Mouse (Mus musculus): Measurements from ENCODE around the gene Sergef. TPM values are rescaled to one million over a fixed set of nuclear protein-coding genes. Genes with fewer than 3 reads are reported as not detected.

Gene Sergef
- total RNA-seq, 2 experiments from 2014 or later = 3.0 to 4.7 TPM

GRCm38 (mm10) chr7:46548124-46548523 is 91.5 kb downstream of the Sergef start:
- intact Hi-C loops (cut with DNase I) = no loop called here
- DNase-seq = no peak

GRCm38 (mm10) chr7:46547642-46548041 is 92.0 kb downstream of the Sergef start:
- no peak for DNase-seq

GRCm38 (mm10) chr7:46546539-46546938 is 93.1 kb downstream of the Sergef start:
- intact Hi-C loops (cut with DNase I) = no loop called here
- DNase-seq = no peak

More at GRCm38 (mm10) chr7:46547642-46548041, 92.0 kb downstream of the Sergef start:
- intact Hi-C loops (cut with DNase I) = no loop called here

- intact Hi-C loops (cut with DNase I) = no loop called here
- DNase-seq = no peak
Measured at GRCm38 (mm10) chr7:46544195-46544641, 95.4 kb downstream of the Sergef start.

- DNase-seq = no peak
- intact Hi-C loops (cut with DNase I) = no loop called here
Measured at GRCm38 (mm10) chr7:46542117-46542516, 97.5 kb downstream of the Sergef start.

GRCm38 (mm10) chr7:46540616-46541015 is 99.0 kb downstream of the Sergef start:
- DNase-seq = no peak
- intact Hi-C loops (cut with DNase I) = no loop called here

- intact Hi-C loops (cut with DNase I) = loop anchor here (10.0 kb wide), 1 partner anchor 142 kb away; the partner anchor contains the start of gene Kcnc1
- no peak for DNase-seq
Measured at GRCm38 (mm10) chr7:46536456-46537097, 103.0 kb downstream of the Sergef start.

- intact Hi-C loops (cut with DNase I) = loop anchor here (10.0 kb wide), 1 partner anchor 141 kb away; the partner anchor contains the start of gene Kcnc1
Measured at GRCm38 (mm10) chr7:46535429-46535799, 104.2 kb downstream of the Sergef start.

GRCm38 (mm10) chr7:46534767-46535428 is 104.7 kb downstream of the Sergef start:
- intact Hi-C loops (cut with DNase I) = loop anchor here (10.0 kb wide), 1 partner anchor 140 kb away; the partner anchor contains the start of gene Kcnc1
- DNase-seq = no peak

More at GRCm38 (mm10) chr7:46535429-46535799, 104.2 kb downstream of the Sergef start:
- DNase-seq = no peak

GRCm38 (mm10) chr7:46533518-46533917 is 106.1 kb downstream of the Sergef start:
- intact Hi-C loops (cut with DNase I) = loop anchor here (10.0 kb wide), 1 partner anchor 139 kb away; the partner anchor contains the start of gene Kcnc1

GRCm38 (mm10) chr7:46531345-46531744 is 108.3 kb downstream of the Sergef start:
- no peak for DNase-seq
- intact Hi-C loops (cut with DNase I) = loop anchor here (10.0 kb wide), 1 partner anchor 137 kb away; the partner anchor contains the start of gene Kcnc1

More at GRCm38 (mm10) chr7:46533518-46533917, 106.1 kb downstream of the Sergef start:
- DNase-seq = no peak

- intact Hi-C loops (cut with DNase I) = loop anchor here (10.0 kb wide), 1 partner anchor 135 kb away; the partner anchor contains the start of gene Kcnc1
Measured at GRCm38 (mm10) chr7:46529930-46530329, 109.7 kb downstream of the Sergef start.

GRCm38 (mm10) chr7:46529259-46529658 is 110.3 kb downstream of the Sergef start:
- no peak for DNase-seq
- intact Hi-C loops (cut with DNase I) = no loop called here

More at GRCm38 (mm10) chr7:46529930-46530329, 109.7 kb downstream of the Sergef start:
- DNase-seq = no peak

- intact Hi-C loops (cut with DNase I) = no loop called here
- no peak for DNase-seq
Measured at GRCm38 (mm10) chr7:46526665-46527154, 112.9 kb downstream of the Sergef start.

GRCm38 (mm10) chr7:46523215-46523614 is 116.4 kb downstream of the Sergef start:
- no peak for DNase-seq
- intact Hi-C loops (cut with DNase I) = no loop called here

GRCm38 (mm10) chr7:46521794-46522193 is 117.8 kb downstream of the Sergef start:
- DNase-seq = no peak
- intact Hi-C loops (cut with DNase I) = no loop called here

GRCm38 (mm10) chr7:46519148-46519547 is 120.5 kb downstream of the Sergef start:
- no peak for DNase-seq
- intact Hi-C loops (cut with DNase I) = no loop called here

GRCm38 (mm10) chr7:46517158-46517557 is 122.4 kb downstream of the Sergef start:
- no peak for DNase-seq
- intact Hi-C loops (cut with DNase I) = no loop called here

- no peak for DNase-seq
- intact Hi-C loops (cut with DNase I) = no loop called here
Measured at GRCm38 (mm10) chr7:46515960-46516359, 123.6 kb downstream of the Sergef start.

GRCm38 (mm10) chr7:46514981-46515380 is 124.6 kb downstream of the Sergef start:
- no peak for DNase-seq
- intact Hi-C loops (cut with DNase I) = no loop called here

GRCm38 (mm10) chr7:46513562-46513961 is 126.0 kb downstream of the Sergef start:
- DNase-seq = no peak
- intact Hi-C loops (cut with DNase I) = no loop called here
